Mouse (Mus musculus): Measurements from ENCODE around the gene Itgbl1.
"Not testable (repeated sequence)": the region's sequence is repeated elsewhere in the genome, so short reads cannot be mapped to it uniquely, and the experiment has no call there.

Gene Itgbl1

GRCm38 (mm10) chr14:123659921-123660385 lies at the start of gene Itgbl1:
TSS of gene Itgbl1 (plus strand) at chr14:123659971.
- DNase-seq: peak in 1 of 2 experiments; percentile 19

- DNase-seq: no peak
Measured at GRCm38 (mm10) chr14:123622969-123623368, 36.8 kb upstream of the Itgbl1 start.

GRCm38 (mm10) chr14:123626501-123627179 lies 33.1 kb upstream of the Itgbl1 start, which contains the start of gene Nalcn:
TSS of gene Nalcn (minus strand) at chr14:123627144.
- peak in 1 of 2 experiments; percentile 37 for DNase-seq

- no peak for DNase-seq
Measured at GRCm38 (mm10) chr14:123627180-123627562, 32.6 kb upstream of the Itgbl1 start.

- peak; percentile 8 to 49 for DNase-seq
Measured at GRCm38 (mm10) chr14:123661091-123661491, 1.3 kb downstream of the Itgbl1 start.

- no peak for DNase-seq
Measured at GRCm38 (mm10) chr14:123662386-123662785, 2.6 kb downstream of the Itgbl1 start.

GRCm38 (mm10) chr14:123663206-123663605 lies 3.4 kb downstream of the Itgbl1 start:
- no peak for DNase-seq

- DNase-seq: no peak
Measured at GRCm38 (mm10) chr14:123664451-123664850, 4.7 kb downstream of the Itgbl1 start.

- DNase-seq: not testable (repeated sequence)
Measured at GRCm38 (mm10) chr14:123671076-123671475, 11.3 kb downstream of the Itgbl1 start.

GRCm38 (mm10) chr14:123678091-123678490 lies 18.3 kb downstream of the Itgbl1 start:
- DNase-seq: no peak

- no peak for DNase-seq
Measured at GRCm38 (mm10) chr14:123714751-123715150, 55.0 kb downstream of the Itgbl1 start.

- DNase-seq: no peak
Measured at GRCm38 (mm10) chr14:123742055-123742454, 82.3 kb downstream of the Itgbl1 start.

- no peak for DNase-seq
Measured at GRCm38 (mm10) chr14:123751017-123751416, 91.2 kb downstream of the Itgbl1 start.

- DNase-seq: no peak
Measured at GRCm38 (mm10) chr14:123759534-123759933, 99.8 kb downstream of the Itgbl1 start.

GRCm38 (mm10) chr14:123760079-123760478 lies 100.3 kb downstream of the Itgbl1 start:
- DNase-seq: no peak

GRCm38 (mm10) chr14:123801744-123802143 lies 142.0 kb downstream of the Itgbl1 start:
- DNase-seq: no peak

- DNase-seq: no peak
Measured at GRCm38 (mm10) chr14:123837662-123838061, 177.9 kb downstream of the Itgbl1 start.

GRCm38 (mm10) chr14:123843675-123844425 lies 184.1 kb downstream of the Itgbl1 start:
- DNase-seq: no peak

GRCm38 (mm10) chr14:123864531-123864930 lies 204.8 kb downstream of the Itgbl1 start:
- DNase-seq: no peak

- DNase-seq: no peak
Measured at GRCm38 (mm10) chr14:123865779-123866726, 206.3 kb downstream of the Itgbl1 start.

GRCm38 (mm10) chr14:123927903-123928302 lies 268.1 kb downstream of the Itgbl1 start:
- DNase-seq: no peak

- no peak for DNase-seq
Measured at GRCm38 (mm10) chr14:123966531-123966930, 306.8 kb downstream of the Itgbl1 start.

- no peak for DNase-seq
Measured at GRCm38 (mm10) chr14:123967996-123968395, 308.2 kb downstream of the Itgbl1 start.
